Mouse (Mus musculus): ENCODE data around the gene Sdhaf1. TPM values are rescaled to one million over a fixed set of nuclear protein-coding genes. Genes with fewer than 3 reads are reported as not detected.

The Sdhaf1 gene
- 19.9 and 24.4 TPM in 2 replicates for polyA plus RNA-seq (2015; fragmentation: Nextera tagmentation; extraction: Ambion mirVana)

DNA sequence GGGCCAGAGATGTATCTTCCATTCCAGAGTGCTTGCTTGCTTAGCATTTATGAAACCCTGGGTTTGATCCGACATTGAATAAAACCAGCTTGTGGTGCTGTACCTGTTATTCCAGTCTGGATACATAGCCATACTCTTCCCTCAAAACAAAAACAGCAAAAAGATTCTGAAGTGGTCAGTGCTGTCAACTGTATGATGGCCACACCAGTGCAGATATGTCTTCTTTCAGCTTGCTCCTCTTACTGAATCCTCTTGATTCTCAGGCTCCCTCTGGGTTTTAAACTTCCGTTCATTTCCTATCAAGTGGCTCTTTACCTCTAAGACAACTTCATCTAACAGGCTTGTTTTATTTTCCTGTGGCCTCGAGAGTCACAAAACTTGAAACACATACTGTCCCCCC is at the start of gene Sdhaf1:
Gene Sdhaf1, minus strand, starts transcription at position 101 of the 400 bp plus-strand sequence.

DNA sequence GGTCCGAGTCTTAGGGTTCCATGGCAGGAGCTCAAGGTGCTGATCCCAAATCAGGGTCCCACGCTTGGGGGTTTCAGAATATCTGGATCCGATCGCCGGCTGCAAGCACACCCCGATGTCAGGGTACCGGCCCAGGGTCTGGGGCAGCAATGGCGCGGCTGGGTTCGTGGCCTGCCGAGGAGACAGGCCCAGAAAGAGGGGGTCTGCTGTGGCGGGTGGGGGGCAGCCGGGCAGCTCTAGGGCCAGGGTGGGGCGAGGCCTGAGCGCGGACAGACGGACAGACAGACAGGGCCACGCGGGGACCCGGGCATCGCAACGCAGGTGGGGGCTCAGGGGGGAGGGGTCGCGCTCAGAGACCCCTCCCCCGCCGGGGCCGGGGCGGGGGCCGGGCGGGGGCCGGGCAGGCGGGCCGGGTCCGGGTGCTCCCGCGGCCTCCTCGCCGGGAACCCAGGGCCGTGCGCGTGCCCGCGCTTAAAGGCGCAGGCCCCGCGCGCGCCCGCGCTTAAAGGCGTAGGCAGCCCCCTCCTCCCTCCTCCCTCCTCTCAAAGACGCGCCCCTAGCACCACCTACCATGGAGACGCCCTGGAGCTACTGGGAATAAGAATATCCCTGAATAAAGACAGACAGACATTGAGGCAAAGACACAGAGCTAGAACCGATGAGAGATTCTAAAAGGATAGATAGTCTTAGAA is 39.1 kb upstream of the Sdhaf1 start, which contains the start of gene Lrfn3:
Gene Lrfn3, minus strand, starts transcription at position 121 of the 692 bp plus-strand sequence.

DNA sequence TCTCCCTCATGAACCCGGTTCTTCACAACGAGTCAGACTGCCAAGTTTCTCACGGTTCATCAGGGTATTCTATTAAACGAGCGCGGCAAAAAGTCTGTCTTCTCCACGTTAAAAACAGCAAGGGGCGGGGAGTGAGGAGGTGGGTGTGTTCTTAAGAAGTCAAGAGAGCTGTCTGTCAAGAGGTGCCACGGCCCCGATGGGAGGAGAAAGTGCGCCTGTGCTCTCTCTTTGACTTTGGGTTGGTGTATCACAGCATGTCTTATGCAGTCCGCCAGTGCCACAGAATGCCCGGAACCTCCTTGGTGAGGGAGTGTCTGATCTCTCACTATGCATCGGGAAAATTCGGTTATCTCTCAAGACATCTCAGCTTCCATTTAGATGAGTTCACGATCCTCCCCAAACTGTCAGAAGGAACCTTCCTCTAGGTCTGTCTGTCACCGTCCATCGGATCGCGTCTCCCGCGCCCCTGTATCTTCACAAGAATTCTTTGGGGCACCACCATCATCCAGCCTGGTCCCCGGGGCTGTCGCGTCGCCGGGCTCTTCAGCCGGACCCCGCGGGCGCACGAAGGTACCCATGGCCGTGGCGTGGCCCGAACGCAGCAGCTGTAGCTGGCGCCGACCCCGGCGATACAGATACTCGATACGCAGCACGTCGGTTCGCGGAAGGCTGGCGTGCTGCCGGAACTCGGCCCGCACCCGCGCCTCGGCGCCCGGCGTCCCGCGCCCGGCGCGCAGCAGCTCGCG is 2.0 kb downstream of the Sdhaf1 start, which contains the start of gene E130208F15Rik:
Gene E130208F15Rik, plus strand, starts transcription at position 202 of the 746 bp plus-strand sequence.

GRCm38 (mm10) chr7:30314721-30315155 is 9.0 kb downstream of the Sdhaf1 start, which contains the start of gene Syne4:
TSS of gene Syne4 (plus strand) at chr7:30314807.

DNA sequence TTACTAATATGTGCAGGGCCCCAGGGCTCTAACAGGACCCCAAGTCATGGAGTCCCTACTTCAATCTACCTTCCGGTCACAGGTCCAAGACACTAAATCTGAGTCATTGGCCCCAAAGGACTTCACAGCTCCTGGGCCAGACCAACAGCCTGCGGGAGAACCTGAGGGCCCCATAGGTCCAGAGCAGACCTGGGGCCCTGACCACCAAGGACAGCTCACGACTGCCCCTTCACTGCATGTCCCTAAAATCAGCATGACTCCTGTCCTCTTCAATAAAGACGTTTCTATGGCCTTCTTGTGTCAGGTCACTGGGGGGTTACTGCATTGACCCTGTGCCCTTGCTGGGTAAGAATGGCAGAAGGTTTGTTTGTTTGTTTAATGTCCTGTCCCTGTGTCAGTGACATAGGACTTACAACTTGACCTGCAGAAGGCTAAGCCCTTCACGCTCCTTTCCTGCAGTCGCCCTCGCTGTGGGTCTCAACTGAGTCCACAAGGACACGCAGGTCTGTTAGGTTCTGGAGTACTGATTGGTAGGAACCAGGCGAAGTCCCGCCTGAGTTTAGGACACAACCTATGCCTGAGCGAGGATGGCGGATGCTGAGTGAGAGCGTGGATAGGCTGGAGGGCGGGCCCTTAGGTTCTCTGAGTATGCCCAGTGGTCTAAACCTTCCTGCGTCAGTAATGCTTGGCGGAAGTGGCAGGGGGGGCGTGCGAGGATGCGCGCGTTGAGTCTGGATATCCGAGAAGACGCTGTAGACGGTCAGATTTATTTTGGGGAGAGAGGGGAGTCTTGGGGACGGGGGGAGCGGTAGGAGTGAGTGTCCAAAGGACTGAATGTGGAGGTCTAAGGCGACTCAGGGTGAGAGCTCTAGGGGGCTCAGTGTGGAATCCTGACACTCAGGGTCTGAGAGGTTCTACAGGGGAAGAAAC is 15.4 kb downstream of the Sdhaf1 start, which contains the start of gene Alkbh6:
Gene Alkbh6, plus strand, starts transcription at position 642 of the 930 bp plus-strand sequence.

GRCm38 (mm10) chr7:30291215-30292131 is 32.2 kb downstream of the Sdhaf1 start, which contains the start of gene Clip3:
TSS of gene Clip3 (plus strand) at chr7:30291728.

DNA sequence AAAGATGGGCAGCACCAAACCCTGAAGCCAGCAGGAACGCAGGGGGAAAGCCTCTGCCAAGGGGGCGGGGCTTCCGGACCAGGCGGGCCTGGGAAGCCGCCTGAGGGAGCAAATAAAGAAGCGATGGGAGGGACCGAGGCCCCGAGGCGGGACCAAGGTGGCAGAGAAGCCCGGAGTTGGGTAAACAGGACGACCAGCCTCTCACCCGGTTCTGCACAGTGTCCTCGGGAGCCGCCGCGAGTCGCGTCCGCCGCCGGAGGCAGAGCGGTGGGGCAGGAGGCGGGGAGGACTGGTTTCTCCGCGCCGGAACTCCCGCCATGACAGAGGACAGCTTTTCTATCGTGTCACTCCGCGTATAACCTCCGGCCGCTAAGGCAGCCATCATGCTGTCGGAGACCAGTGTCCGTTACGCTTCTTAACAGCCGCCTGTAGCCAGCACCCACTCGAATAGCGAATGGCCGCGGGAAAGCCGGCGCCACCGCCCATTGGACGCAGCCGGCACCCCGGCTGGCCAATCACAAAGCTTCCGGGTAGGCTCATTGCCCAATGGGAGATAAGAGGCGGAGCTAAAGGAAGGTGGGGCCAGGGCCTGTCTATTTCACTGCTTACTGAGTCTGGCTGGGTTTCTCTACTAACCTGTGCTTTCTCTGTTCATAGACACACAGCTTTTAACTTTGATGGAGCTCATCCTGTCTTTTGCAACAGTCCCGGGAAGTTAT is 43.6 kb downstream of the Sdhaf1 start, which contains the start of the genes Thap8 and Wdr62:
Gene Thap8, plus strand, starts transcription at position 144 of the 719 bp plus-strand sequence.
Gene Wdr62, minus strand, starts transcription at position 469 of the 719 bp plus-strand sequence.

Other genes starting within 250 kb of the Sdhaf1 start
- gene Gm26920, start 233.5 kb downstream of the Sdhaf1 start, polyA plus RNA-seq (2015; fragmentation: Nextera tagmentation; extraction: Ambion mirVana): 0.74 and 0.83 TPM in 2 replicates
- gene Zfp566, start 233.4 kb downstream of the Sdhaf1 start, polyA plus RNA-seq (2015; fragmentation: Nextera tagmentation; extraction: Ambion mirVana): 3.9 and 5.6 TPM in 2 replicates
- 47.3 and 47.5 TPM in 2 replicates for gene Zfp260, start 229.1 kb downstream of the Sdhaf1 start, polyA plus RNA-seq (2015; fragmentation: Nextera tagmentation; extraction: Ambion mirVana)
- gene Zfp382, start 202.0 kb downstream of the Sdhaf1 start, polyA plus RNA-seq (2015; fragmentation: Nextera tagmentation; extraction: Ambion mirVana): 3.9 and 5.4 TPM in 2 replicates
- gene Zfp146, start 154.1 kb downstream of the Sdhaf1 start, polyA plus RNA-seq (2015; fragmentation: Nextera tagmentation; extraction: Ambion mirVana): 6.1 and 7.2 TPM in 2 replicates
- 44.3 and 48.0 TPM in 2 replicates for gene Cox7a1, start 139.8 kb downstream of the Sdhaf1 start, polyA plus RNA-seq (2015; fragmentation: Nextera tagmentation; extraction: Ambion mirVana)
- gene Capns1, start 125.1 kb downstream of the Sdhaf1 start, polyA plus RNA-seq (2015; fragmentation: Nextera tagmentation; extraction: Ambion mirVana): 132 and 167 TPM in 2 replicates
- gene Polr2i, start 91.9 kb downstream of the Sdhaf1 start, polyA plus RNA-seq (2015; fragmentation: Nextera tagmentation; extraction: Ambion mirVana): 136 and 153 TPM in 2 replicates
- gene Tbcb, start 91.6 kb downstream of the Sdhaf1 start, polyA plus RNA-seq (2015; fragmentation: Nextera tagmentation; extraction: Ambion mirVana): 167 and 170 TPM in 2 replicates
- not detected in 2 replicates for gene Ovol3, start 88.2 kb downstream of the Sdhaf1 start, polyA plus RNA-seq (2015; fragmentation: Nextera tagmentation; extraction: Ambion mirVana)
- gene Thap8, start 43.8 kb downstream of the Sdhaf1 start, polyA plus RNA-seq (2015; fragmentation: Nextera tagmentation; extraction: Ambion mirVana): 0.43 and 0.65 TPM in 2 replicates
- 2.7 and 3.7 TPM in 2 replicates for gene Wdr62, start 43.5 kb downstream of the Sdhaf1 start, polyA plus RNA-seq (2015; fragmentation: Nextera tagmentation; extraction: Ambion mirVana)
- 23.7 and 60.5 TPM in 2 replicates for gene Clip3, start 32.2 kb downstream of the Sdhaf1 start, polyA plus RNA-seq (2015; fragmentation: Nextera tagmentation; extraction: Ambion mirVana)
- 67.9 and 101 TPM in 2 replicates for gene Alkbh6, start 15.2 kb downstream of the Sdhaf1 start, polyA plus RNA-seq (2015; fragmentation: Nextera tagmentation; extraction: Ambion mirVana)
- gene Syne4, start 9.1 kb downstream of the Sdhaf1 start, polyA plus RNA-seq (2015; fragmentation: Nextera tagmentation; extraction: Ambion mirVana): 10.1 and 17.2 TPM in 2 replicates
- 1.7 and 4.2 TPM in 2 replicates for gene E130208F15Rik, start 2.2 kb downstream of the Sdhaf1 start, polyA plus RNA-seq (2015; fragmentation: Nextera tagmentation; extraction: Ambion mirVana)
- gene Lrfn3, start 38.9 kb upstream of the Sdhaf1 start, polyA plus RNA-seq (2015; fragmentation: Nextera tagmentation; extraction: Ambion mirVana): 7.0 and 8.6 TPM in 2 replicates
- gene Tyrobp, start 89.9 kb upstream of the Sdhaf1 start, polyA plus RNA-seq (2015; fragmentation: Nextera tagmentation; extraction: Ambion mirVana): 130 and 219 TPM in 2 replicates
- gene Hcst, start 96.0 kb upstream of the Sdhaf1 start, polyA plus RNA-seq (2015; fragmentation: Nextera tagmentation; extraction: Ambion mirVana): 6.9 and 9.5 TPM in 2 replicates
- gene Nfkbid, start 97.8 kb upstream of the Sdhaf1 start, polyA plus RNA-seq (2015; fragmentation: Nextera tagmentation; extraction: Ambion mirVana): 0.88 and 1.7 TPM in 2 replicates
- gene Aplp1, start 121.6 kb upstream of the Sdhaf1 start, polyA plus RNA-seq (2015; fragmentation: Nextera tagmentation; extraction: Ambion mirVana): 66.4 and 132 TPM in 2 replicates
- gene Kirrel2, start 133.8 kb upstream of the Sdhaf1 start, polyA plus RNA-seq (2015; fragmentation: Nextera tagmentation; extraction: Ambion mirVana): not detected in 2 replicates
- gene Nphs1, start 134.4 kb upstream of the Sdhaf1 start, polyA plus RNA-seq (2015; fragmentation: Nextera tagmentation; extraction: Ambion mirVana): 0.10 and 0.17 TPM in 2 replicates
- 3.3 and 7.4 TPM in 2 replicates for gene Prodh2, start 169.7 kb upstream of the Sdhaf1 start, polyA plus RNA-seq (2015; fragmentation: Nextera tagmentation; extraction: Ambion mirVana)
- 5.8 and 11.5 TPM in 2 replicates for gene Arhgap33, start 211.2 kb upstream of the Sdhaf1 start, polyA plus RNA-seq (2015; fragmentation: Nextera tagmentation; extraction: Ambion mirVana)
- gene Hspb6, start 228.3 kb upstream of the Sdhaf1 start, polyA plus RNA-seq (2015; fragmentation: Nextera tagmentation; extraction: Ambion mirVana): 21.9 and 51.7 TPM in 2 replicates
- 5.8 and 6.8 TPM in 2 replicates for gene Proser3, start 228.4 kb upstream of the Sdhaf1 start, polyA plus RNA-seq (2015; fragmentation: Nextera tagmentation; extraction: Ambion mirVana)
- 57.6 and 67.2 TPM in 2 replicates for gene Lin37, start 235.9 kb upstream of the Sdhaf1 start, polyA plus RNA-seq (2015; fragmentation: Nextera tagmentation; extraction: Ambion mirVana)
- gene U2af1l4, start 239.4 kb upstream of the Sdhaf1 start, polyA plus RNA-seq (2015; fragmentation: Nextera tagmentation; extraction: Ambion mirVana): 83.5 and 101 TPM in 2 replicates
- 2.8 and 5.1 TPM in 2 replicates for gene Gm49396, start 239.4 kb upstream of the Sdhaf1 start, polyA plus RNA-seq (2015; fragmentation: Nextera tagmentation; extraction: Ambion mirVana)
- gene Psenen, start 239.7 kb upstream of the Sdhaf1 start, polyA plus RNA-seq (2015; fragmentation: Nextera tagmentation; extraction: Ambion mirVana): 179 and 205 TPM in 2 replicates
- gene Igflr1, start 241.5 kb upstream of the Sdhaf1 start, polyA plus RNA-seq (2015; fragmentation: Nextera tagmentation; extraction: Ambion mirVana): 0.72 and 1.8 TPM in 2 replicates